In genomic region chr7:73394013-73394409, GRCm38 (mm10) we compare ENCODE assay signal across 10 mouse cellular contexts. TPM values are rescaled to one million over a fixed set of nuclear protein-coding genes. Genes with fewer than 3 reads are reported as not detected.
DNase-seq lines count a peak whose midpoint lies in the region; ATAC-seq lines count a peak whose summit lies in the region.
"Had no signal": no experiment of that assay in that cellular context is flagged by ENCODE, and none has a peak within 500 bp of the region (broad histone marks: within the 10 kb centered on the region; RNA-seq: fewer than 3 reads in every experiment).

No protein-coding gene starts in this region.

- H3K36me3 ChIP-seq in kidney, embryonic 15.5 days: no peaks in the 10 kb centered on the region
- no peaks in the 10 kb centered on the region for H3K36me3 ChIP-seq in embryonic facial prominence, embryonic 13.5 days
- H3K36me3 ChIP-seq in hindbrain, embryonic 12.5 days: no peaks in the 10 kb centered on the region
- H3K36me3 ChIP-seq in midbrain, embryonic 13.5 days: peaks cover 14% of the 10 kb centered on the region; the same call in 1 of the 2 replicates

- H3K4me2 ChIP-seq in kidney, embryonic 15.5 days: peak overlapping the region; percentile 91
- H3K4me2 ChIP-seq in embryonic facial prominence, embryonic 13.5 days: peak overlapping the region; percentile 78
- H3K4me2 ChIP-seq in hindbrain, embryonic 12.5 days (replicated peaks): peak overlapping the region; percentile 80
- H3K4me2 ChIP-seq in midbrain, embryonic 13.5 days (replicated peaks): peak overlapping the region; percentile 96

- no peak for ATAC-seq in kidney, embryonic 15.5 days (replicated peaks; ENCODE audit: low FRiP score)
- no peak for ATAC-seq in embryonic facial prominence, embryonic 13.5 days (ENCODE audit: insufficient number of reproducible peaks, insufficient read depth, low FRiP score, low TSS enrichment, low read depth)
- no peak for ATAC-seq in hindbrain, embryonic 12.5 days (ENCODE audit: low FRiP score)
- no peak for ATAC-seq in midbrain, embryonic 13.5 days

- H3K4me3 ChIP-seq in kidney, embryonic 15.5 days (replicated peaks): peak overlapping the region; percentile 74
- H3K4me3 ChIP-seq in embryonic facial prominence, embryonic 13.5 days: peak overlapping the region; percentile 87
- H3K4me3 ChIP-seq in hindbrain, embryonic 12.5 days: peak overlapping the region; percentile 75
- H3K4me3 ChIP-seq in midbrain, embryonic 13.5 days (replicated peaks): peak overlapping the region; percentile 79

- peaks cover 74% of the 10 kb centered on the region for H3K4me1 ChIP-seq in kidney, embryonic 15.5 days
- peaks cover 78% of the 10 kb centered on the region for H3K4me1 ChIP-seq in embryonic facial prominence, embryonic 13.5 days
- peaks cover 84% of the 10 kb centered on the region for H3K4me1 ChIP-seq in hindbrain, embryonic 12.5 days
- H3K4me1 ChIP-seq in midbrain, embryonic 13.5 days (replicated peaks): peaks cover 95% of the 10 kb centered on the region

- DNase-seq in kidney, postnatal 4 days: no peak
- DNase-seq in retina, postnatal 1 day: no peak
- no peak for DNase-seq in testis, postnatal 14 days (ENCODE audit: low spot score)
- no peak for DNase-seq in frontal cortex, postnatal 10 days (ENCODE audit: low spot score in 2 of 2)
- DNase-seq: adrenal gland, postnatal 10 days; heart, postnatal 10 days had no signal

- H3K9me3 ChIP-seq in kidney, embryonic 15.5 days (replicated peaks): no peaks in the 10 kb centered on the region
- no peaks in the 10 kb centered on the region for H3K9me3 ChIP-seq in embryonic facial prominence, embryonic 13.5 days
- H3K9me3 ChIP-seq in hindbrain, embryonic 12.5 days (replicated peaks): no peaks in the 10 kb centered on the region
- H3K9me3 ChIP-seq in midbrain, embryonic 13.5 days: no peaks in the 10 kb centered on the region

- H3K27ac ChIP-seq in kidney, embryonic 15.5 days: peak overlapping the region; percentile 95; the same call in 1 of the 2 replicates
- peak overlapping the region; percentile 99 for H3K27ac ChIP-seq in embryonic facial prominence, embryonic 13.5 days
- H3K27ac ChIP-seq in hindbrain, embryonic 12.5 days: peak overlapping the region; percentile 80
- H3K27ac ChIP-seq in midbrain, embryonic 13.5 days: peak overlapping the region; percentile 90

- WGBS in kidney, embryonic 15.5 days: 38% methylated on average over 4 of the region's 4 CpGs
- 21% methylated on average over 4 of the region's 4 CpGs for WGBS in embryonic facial prominence, embryonic 13.5 days
- WGBS in hindbrain, embryonic 12.5 days: 45% methylated on average over 4 of the region's 4 CpGs
- 39% methylated on average over 4 of the region's 4 CpGs for whole genome bisulfite sequencing in midbrain, embryonic 13.5 days

- H3K9ac ChIP-seq in kidney, embryonic 15.5 days: peak overlapping the region; percentile 11; the same call in 1 of the 2 replicates
- H3K9ac ChIP-seq in embryonic facial prominence, embryonic 13.5 days: peak overlapping the region; percentile 95
- peak overlapping the region; percentile 95 for H3K9ac ChIP-seq in hindbrain, embryonic 12.5 days
- H3K9ac ChIP-seq in midbrain, embryonic 13.5 days (replicated peaks): peak overlapping the region; percentile 96

- peaks cover 13% of the 10 kb centered on the region for H3K27me3 ChIP-seq in kidney, embryonic 15.5 days
- peaks cover 24% of the 10 kb centered on the region; the same call in 1 of the 2 replicates for H3K27me3 ChIP-seq in embryonic facial prominence, embryonic 13.5 days
- H3K27me3 ChIP-seq in hindbrain, embryonic 12.5 days: no peaks in the 10 kb centered on the region
- H3K27me3 ChIP-seq in midbrain, embryonic 13.5 days: no peaks in the 10 kb centered on the region

RNA-seq across cellular contexts. Expression of gene Rgma, which starts 18.7 kb away (rescaled TPM):
- polyA plus RNA-seq in kidney, embryonic 15.5 days (2015; fragmentation: Nextera tagmentation; extraction: Ambion mirVana): 11.7 and 13.7 TPM in 2 replicates
- 21.8 and 23.6 TPM in 2 replicates for polyA plus RNA-seq in embryonic facial prominence, embryonic 13.5 days (2015; fragmentation: Nextera tagmentation; extraction: Ambion mirVana)
- polyA plus RNA-seq in hindbrain, embryonic 12.5 days (2016; fragmentation: Nextera tagmentation; extraction: Ambion mirVana): 55.3 and 55.7 TPM in 2 replicates
- 40.7 and 50.3 TPM in 2 replicates for polyA plus RNA-seq in midbrain, embryonic 13.5 days (2015; fragmentation: Nextera tagmentation; extraction: Ambion mirVana)

Comparison
In these comparisons a context has a peak if more than half of its experiments do, and no peak if none do; other contexts are left out.
1. H3K9ac ChIP-seq: peak in every context shown above with its lines; median percentile 96 in midbrain, embryonic 13.5 days; 95 in embryonic facial prominence, embryonic 13.5 days; 95 in hindbrain, embryonic 12.5 days; 11 in kidney, embryonic 15.5 days.